8 mouse cellular contexts compared by ENCODE assay signal in the genomic region with DNA sequence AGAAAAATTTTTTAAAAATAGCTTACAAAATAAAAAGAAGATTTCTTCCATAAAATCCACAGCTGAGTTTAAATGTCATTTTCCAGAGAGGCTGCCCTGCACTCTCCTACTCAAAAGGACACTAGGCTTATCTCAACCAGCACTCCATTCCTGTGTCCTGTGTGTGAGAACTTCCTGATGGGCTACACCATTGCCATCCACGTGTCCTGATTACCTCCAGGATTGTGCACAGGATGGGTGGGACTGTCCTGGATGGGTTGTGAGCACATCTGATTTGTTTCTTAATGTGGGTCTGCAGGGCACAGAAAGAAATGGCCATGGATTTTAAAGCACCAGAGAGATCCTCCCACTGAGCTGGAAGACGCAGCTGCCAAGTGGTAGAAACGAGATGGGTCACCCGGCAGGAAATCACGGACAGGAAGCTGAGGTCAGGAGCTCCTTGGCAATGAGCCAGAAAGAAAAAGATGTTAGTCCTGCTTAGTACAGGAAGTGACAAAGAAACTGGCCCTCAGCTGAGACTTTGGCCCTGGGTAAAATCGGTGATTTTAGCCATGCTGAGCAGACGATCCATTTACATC.
DNase-seq lines count a peak whose midpoint lies in the region; ATAC-seq lines count a peak whose summit lies in the region.

No protein-coding gene starts in this region.

- no peaks in the 10 kb centered on the region for H3K9me3 ChIP-seq in heart, embryonic 14.5 days (ENCODE audit: control insufficient read depth, low read length)
- H3K9me3 ChIP-seq in liver, embryonic 16.5 days (replicated peaks; ENCODE audit: control insufficient read depth, low read length): no peaks in the 10 kb centered on the region

- no peaks in the 10 kb centered on the region for H3K36me3 ChIP-seq in heart, embryonic 14.5 days (ENCODE audit: control insufficient read depth, insufficient read depth, low read length)
- no peaks in the 10 kb centered on the region for H3K36me3 ChIP-seq in liver, embryonic 16.5 days (ENCODE audit: control insufficient read depth, insufficient read depth)

- no peak overlapping the region for H3K4me2 ChIP-seq in heart, embryonic 14.5 days (ENCODE audit: low read length)
- H3K4me2 ChIP-seq in liver, embryonic 16.5 days (ENCODE audit: low read depth, low read length): no peak overlapping the region

- ATAC-seq in heart, embryonic 14.5 days (ENCODE audit: insufficient number of reproducible peaks, insufficient read depth, low FRiP score, low read depth): peak; percentile 56; the same call in 1 of the 2 replicates
- 0 out of 2 replicates have a peak, but pooled peaks have one; percentile 30 for ATAC-seq in liver, embryonic 16.5 days (ENCODE audit: low read depth)

- peaks cover 0 to 4% of the 10 kb centered on the region in 2 experiments; a peak in 2 of 4 replicates for H3K4me1 ChIP-seq in heart, embryonic 14.5 days (ENCODE audit: control insufficient read depth in 2 of 2, insufficient read depth in 2 of 2, low read length in 2 of 2)
- no peaks in the 10 kb centered on the region for H3K4me1 ChIP-seq in liver, embryonic 16.5 days (ENCODE audit: control insufficient read depth, low read depth, low read length)

- WGBS in heart, embryonic 14.5 days: 42% methylated on average over 7 of the region's 7 CpGs
- 9% methylated on average over 7 of the region's 7 CpGs for WGBS in liver, embryonic 16.5 days (ENCODE audit: insufficient replicate concordance)

- H3K27ac ChIP-seq in heart, embryonic 14.5 days (replicated peaks in 1 of 2; ENCODE audit: control insufficient read depth in 1 of 2, insufficient read depth in 1 of 2, low read depth in 2 of 2, low read length in 2 of 2): peak overlapping the region; percentile 52 to 73; a peak in 2 of 4 replicates
- H3K27ac ChIP-seq in liver, embryonic 16.5 days (ENCODE audit: low read length): no peak overlapping the region

- peak; percentile 22 to 35 for DNase-seq in cerebellum, postnatal 14 days
- DNase-seq in cerebellum, adult 9-10 months: no peak
- peak; percentile 12 for DNase-seq in adipocyte (ENCODE audit: low spot score)
- DNase-seq in right cerebral cortex, adult 18-20 months: no peak
- DNase-seq in layer of hippocampus, adult 8-10 months (ENCODE audit: low spot score in 2 of 2): no peak
- no peak for DNase-seq in left cerebral cortex, adult 18-20 months (ENCODE audit: low spot score in 2 of 2)

- H3K9ac ChIP-seq in heart, embryonic 14.5 days (ENCODE audit: low read length): no peak overlapping the region
- no peak overlapping the region for H3K9ac ChIP-seq in liver, embryonic 16.5 days (ENCODE audit: low read depth, low read length)

- no peaks in the 10 kb centered on the region for H3K27me3 ChIP-seq in heart, embryonic 14.5 days (ENCODE audit: control insufficient read depth, insufficient read depth, low read length)
- H3K27me3 ChIP-seq in liver, embryonic 16.5 days (ENCODE audit: control insufficient read depth, insufficient read depth, low read depth, low read length): no peaks in the 10 kb centered on the region

- H3K4me3 ChIP-seq in heart, embryonic 14.5 days (ENCODE audit: control insufficient read depth in 1 of 2, insufficient read depth in 1 of 2, low read depth in 1 of 2, low read length in 2 of 2): no peak overlapping the region
- no peak overlapping the region for H3K4me3 ChIP-seq in liver, embryonic 16.5 days (ENCODE audit: low read depth, low read length)

Comparison
In these comparisons a context has a peak if more than half of its experiments do, and no peak if none do; other contexts are left out.
1. DNase-seq: peak in cerebellum, postnatal 14 days (2 of 2) and adipocyte (single experiment); none in cerebellum, adult 9-10 months (single experiment), right cerebral cortex, adult 18-20 months (single experiment), layer of hippocampus, adult 8-10 months (0 of 2) and left cerebral cortex, adult 18-20 months (0 of 2).